Comparison of ENCODE assay signal across 10 mouse cellular contexts in the genomic region with DNA sequence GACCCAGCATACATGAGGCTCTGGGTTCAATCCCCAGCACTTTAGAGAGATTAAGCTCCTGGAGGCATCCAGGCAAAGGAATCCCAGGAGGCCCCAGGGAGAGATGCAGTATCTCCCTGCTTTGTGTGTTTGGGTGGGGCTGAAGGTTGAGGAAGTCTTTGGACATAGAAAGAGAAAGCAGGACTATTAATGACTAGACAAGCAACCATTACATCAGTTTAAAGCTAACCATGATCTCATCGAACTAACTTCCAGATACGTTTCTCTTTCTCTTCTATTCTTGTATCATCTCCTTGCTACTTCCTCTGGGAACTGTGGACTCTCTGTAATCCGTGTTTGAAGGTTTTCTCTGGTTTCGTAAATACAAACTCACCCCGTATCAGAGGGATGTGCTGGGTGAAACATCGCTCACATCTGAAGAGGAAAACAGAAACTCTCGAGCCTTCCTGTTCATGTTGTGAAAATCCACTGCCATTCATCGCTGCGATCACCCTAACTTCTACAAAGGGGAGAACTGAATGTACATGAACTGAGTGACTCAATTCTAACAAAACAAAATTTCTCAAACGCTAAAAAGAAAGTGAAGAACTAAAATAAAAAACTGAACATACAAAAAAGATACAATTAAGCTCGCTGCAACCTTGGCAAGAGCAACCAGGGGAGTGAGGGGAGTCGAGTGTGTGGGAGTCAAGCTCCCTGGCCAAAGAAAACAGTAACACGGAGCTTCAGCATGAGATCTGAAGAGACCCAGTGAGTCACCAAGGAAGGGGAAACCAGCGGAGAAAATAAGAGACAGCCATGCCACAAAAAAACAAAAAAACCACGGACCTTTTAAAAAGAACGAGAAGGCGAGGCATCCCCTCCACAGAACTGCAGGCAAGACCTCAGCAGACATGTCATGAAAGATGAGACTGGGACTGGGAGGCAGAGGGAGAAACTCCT. TPM values are rescaled to one million over a fixed set of nuclear protein-coding genes. Genes with fewer than 3 reads are reported as not detected.
DNase-seq lines count a peak whose midpoint lies in the region; ATAC-seq and TF ChIP-seq lines count a peak whose summit lies in the region.
"Had no signal": no experiment of that assay in that cellular context is flagged by ENCODE, and none has a peak within 500 bp of the region (broad histone marks: within the 10 kb centered on the region; RNA-seq: fewer than 3 reads in every experiment).

No protein-coding gene starts in this region.

- no peaks in the 10 kb centered on the region for H3K27me3 ChIP-seq in kidney, embryonic 14.5 days (ENCODE audit: control insufficient read depth, insufficient read depth, low read length)
- no peaks in the 10 kb centered on the region for H3K27me3 ChIP-seq in CH12.LX (replicated peaks)

- no peaks in the 10 kb centered on the region for H3K36me3 ChIP-seq in kidney, embryonic 14.5 days (ENCODE audit: control insufficient read depth, insufficient read depth, low read length)
- no peaks in the 10 kb centered on the region for H3K36me3 ChIP-seq in CH12.LX (replicated peaks in 1 of 2; ENCODE audit: control insufficient read depth in 1 of 2, insufficient read depth in 1 of 2, low read length in 1 of 2)

- H3K4me2 ChIP-seq in kidney, embryonic 14.5 days (replicated peaks; ENCODE audit: low read depth, low read length), result peak overlapping the region; percentile 32
- peak overlapping the region; percentile 50 for H3K4me2 ChIP-seq in CH12.LX (ENCODE audit: insufficient read depth, low read depth, poor library complexity, severe bottlenecking)

- H3K9me3 ChIP-seq in kidney, embryonic 14.5 days (ENCODE audit: control insufficient read depth, low read length), result no peaks in the 10 kb centered on the region
- no peaks in the 10 kb centered on the region for H3K9me3 ChIP-seq in CH12.LX (replicated peaks; ENCODE audit: low read length)

- no peak for DNase-seq in kidney, postnatal 36 days
- no peak for DNase-seq in CH12.LX (ENCODE audit: extremely low read depth)
- peak; percentile 8 to 17 for DNase-seq in natural killer cell, adult 2 months (ENCODE audit: low spot score in 2 of 2)
- no peak for DNase-seq in left cerebral cortex, adult 2 months (ENCODE audit: extremely low spot score in 1 of 2, low spot score in 2 of 2)
- DNase-seq in layer of hippocampus, adult 2 months (ENCODE audit: low spot score in 2 of 2), result no peak
- DNase-seq in left cerebral cortex, postnatal 36 days (ENCODE audit: low spot score in 2 of 2), result no peak
- DNase-seq: midbrain, embryonic 14.5 days; thymus, postnatal 36 days had no signal

- no peak for TF ChIP-seq RAD21 in CH12.LX (IDR thresholded peaks at IDR 0.05; ENCODE audit: low read depth, low read length)

- dilution Hi-C loops in CH12.LX (cut with MboI; ENCODE audit: extremely low pct_ligation_motif_present, extremely low pct_unique_long_range_greater_than_20kb, low sequenced_read_pairs), result no loop called here

- TF ChIP-seq EP300 in CH12.LX (IDR thresholded peaks at IDR 0.05; ENCODE audit: low read length), result no peak

- H3K4me1 ChIP-seq in kidney, embryonic 14.5 days (ENCODE audit: control insufficient read depth, insufficient read depth, low read length), result peaks cover 38% of the 10 kb centered on the region
- H3K4me1 ChIP-seq in CH12.LX (ENCODE audit: control insufficient read depth in 1 of 2, insufficient read depth in 2 of 2), result no peaks in the 10 kb centered on the region

- no peak for TF ChIP-seq CTCF in CH12.LX (conservative IDR thresholded peaks at IDR 0.05 in 1 of 2, IDR thresholded peaks at IDR 0.05 in 1 of 2; ENCODE audit: low read depth in 2 of 2, low read length in 2 of 2)
- no peak for TF ChIP-seq CTCF in left cerebral cortex, adult 2 months (IDR thresholded peaks at IDR 0.05)
- no peak for TF ChIP-seq CTCF in layer of hippocampus, adult 2 months (conservative IDR thresholded peaks at IDR 0.05)

- TF ChIP-seq POLR2A in CH12.LX (IDR thresholded peaks at IDR 0.05; ENCODE audit: low read depth, low read length), result no peak

- H3K9ac ChIP-seq in kidney, embryonic 14.5 days (ENCODE audit: low read depth, low read length), result peak overlapping the region; percentile 25; the same call in 1 of the 2 replicates
- 0 out of 2 replicates have a peak overlapping the region, but pooled peaks have one; percentile 5 for H3K9ac ChIP-seq in CH12.LX (ENCODE audit: insufficient read depth, low read depth)

- ATAC-seq in kidney, embryonic 14.5 days (ENCODE audit: low FRiP score, low TSS enrichment), result no peak
- ATAC-seq in granulocyte monocyte progenitor cell, adult 5-6 weeks (replicated peaks; ENCODE audit: poor library complexity, severe bottlenecking), result peak; percentile 51; the same call in 1 of the 2 replicates

- H3K27ac ChIP-seq in kidney, embryonic 14.5 days (ENCODE audit: low read depth, low read length), result peak overlapping the region; percentile 88
- H3K27ac ChIP-seq in CH12.LX (ENCODE audit: insufficient read depth, low read depth), result no peak overlapping the region
- H3K27ac ChIP-seq in left cerebral cortex, adult 2 months, result no peak overlapping the region
- no peak overlapping the region for H3K27ac ChIP-seq in layer of hippocampus, adult 2 months

- no peaks in the 10 kb centered on the region for H3K79me2 ChIP-seq in CH12.LX (replicated peaks; ENCODE audit: control insufficient read depth, extremely low read depth, insufficient read depth, poor library complexity, severe bottlenecking)

- intact Hi-C loops in left cerebral cortex, adult 2 months (cut with DNase I), result no loop called here
- intact Hi-C loops in left cerebral cortex, postnatal 36 days (cut with DNase I), result no loop called here

- H3K4me3 ChIP-seq in kidney, embryonic 14.5 days (ENCODE audit: low read length), result no peak overlapping the region
- H3K4me3 ChIP-seq in CH12.LX (replicated peaks in 1 of 3; ENCODE audit: low read depth in 2 of 3, low read length in 2 of 3, poor library complexity in 1 of 3), result no peak overlapping the region
- H3K4me3 ChIP-seq in left cerebral cortex, adult 2 months, result no peak overlapping the region
- H3K4me3 ChIP-seq in layer of hippocampus, adult 2 months, result no peak overlapping the region

- 25% methylated on average over 17 of the region's 17 CpGs for WGBS in kidney, embryonic 14.5 days

- in situ Hi-C loops in CH12.LX (cut with MboI; ENCODE audit: low pct_ligation_motif_present, low pct_unique_long_range_greater_than_20kb, low sequenced_read_pairs), result loop anchor here (10.0 kb wide), 1 partner anchor 58 kb away; no protein-coding TSS in a partner anchor

TF ChIP-seq in CH12.LX, 34 proteins besides CTCF, POLR2A, EP300 and RAD21:
- TF ChIP-seq JUN (IDR thresholded peaks at IDR 0.05; ENCODE audit: insufficient read depth, low read depth, low read length) (no peak), MEF2A (IDR thresholded peaks at IDR 0.05; ENCODE audit: borderline replicate concordance, low read depth, low read length) (no peak), USF2 (conservative IDR thresholded peaks at IDR 0.05; ENCODE audit: low read depth, low read length) (no peak), GABPA (IDR thresholded peaks at IDR 0.05; ENCODE audit: insufficient replicate concordance, low read depth, low read length) (no peak), MYC (IDR thresholded peaks at IDR 0.05; ENCODE audit: low read depth, low read length) (no peak), TCF12 (IDR thresholded peaks at IDR 0.05; ENCODE audit: low read depth, low read length) (no peak), NELFE (IDR thresholded peaks at IDR 0.05; ENCODE audit: low read depth, low read length) (no peak), IRF4 (IDR thresholded peaks at IDR 0.05; ENCODE audit: low read depth, low read length) (no peak)
TF ChIP-seq in CH12.LX: peak in this region for 0.

RNA-seq across cellular contexts. Expression of gene Ptpn13, which starts 48.4 kb away (rescaled TPM):
- polyA plus RNA-seq in kidney, embryonic 14.5 days (2014; fragmentation: Nextera tagmentation; extraction: Ambion mirVana), result 21.9 and 42.5 TPM in 2 replicates
- total RNA-seq in CH12.LX (2012; rRNA removed) (0.04 TPM in 2 replicates), CH12.LX (2014; rRNA removed) (not detected in 2 replicates)
- not detected in 2 replicates for polyA plus RNA-seq in CH12.LX (2012; ENCODE audit: insufficient read length, low read depth)
- not detected in 2 replicates for total RNA-seq in granulocyte monocyte progenitor cell, adult 5-6 weeks (2014; fragmentation: Nextera tagmentation)
- not detected in 2 replicates for total RNA-seq in granulocyte monocyte progenitor cell, adult 5-6 weeks (2017)
- 10 to 100 TPM in 1 of 2 experiments, 1 to 10 TPM in 1; 9.6 to 10.5 TPM for total RNA-seq in left cerebral cortex, adult 2 months (2021)
- 10 to 100 TPM in 1 of 2 experiments, 1 to 10 TPM in 1; 9.7 to 13.4 TPM for total RNA-seq in layer of hippocampus, adult 2 months (2021)
- total RNA-seq in left cerebral cortex, postnatal 36 days (2021), result 10 to 100 TPM in 1 of 2 experiments, 1 to 10 TPM in 1; 8.3 to 11.6 TPM

Comparison
In these comparisons a context has a peak if more than half of its experiments do, and no peak if none do; other contexts are left out.
1. DNase-seq: peak in natural killer cell, adult 2 months (2 of 2); none in kidney, postnatal 36 days (0 of 2), CH12.LX (single experiment), left cerebral cortex, adult 2 months (0 of 2), layer of hippocampus, adult 2 months (0 of 2) and left cerebral cortex, postnatal 36 days (0 of 2).
2. RNA of gene Ptpn13, which starts 48.4 kb away (total RNA-seq): 9.7 to 13.4 TPM in layer of hippocampus, adult 2 months, 8.3 to 11.6 TPM in left cerebral cortex, postnatal 36 days and 9.6 to 10.5 TPM in left cerebral cortex, adult 2 months; 0.04 TPM in CH12.LX and not detected in granulocyte monocyte progenitor cell, adult 5-6 weeks; every median in the first group is over 4 times any median in the second.